9 mouse cellular contexts compared by ENCODE assay signal in the genomic region with DNA sequence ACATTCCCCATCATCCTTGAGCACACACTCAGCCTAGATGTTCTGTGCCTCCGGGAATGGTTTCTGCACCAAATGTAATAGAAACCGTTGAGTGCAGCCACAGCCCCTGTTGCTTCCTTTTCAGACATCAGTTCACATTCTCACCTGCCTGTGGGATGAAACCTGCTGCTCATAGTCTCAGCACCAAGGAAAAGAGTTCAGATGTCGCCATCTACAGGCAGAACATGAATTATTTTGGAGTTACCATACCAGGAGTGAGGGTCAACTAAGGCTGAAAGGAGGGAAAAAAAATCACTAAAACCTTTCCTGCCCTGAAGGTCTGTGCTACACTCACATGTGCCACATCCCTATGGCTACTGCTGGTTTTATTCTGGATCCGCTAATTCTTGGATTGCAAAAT.
DNase-seq lines count a peak whose midpoint lies in the region; ATAC-seq and TF ChIP-seq lines count a peak whose summit lies in the region.
"Had no signal": no experiment of that assay in that cellular context is flagged by ENCODE, and none has a peak within 500 bp of the region (broad histone marks: within the 10 kb centered on the region; RNA-seq: fewer than 3 reads in every experiment).

No protein-coding gene starts in this region.

- no peak overlapping the region for H3K27ac ChIP-seq in cerebellum, adult 2 months (ENCODE audit: insufficient read depth, low read length)
- H3K27ac ChIP-seq in liver, embryonic 14.5 days: no peak overlapping the region
- H3K27ac ChIP-seq in liver, embryonic 12.5 days: no peak overlapping the region
- no peak overlapping the region for H3K27ac ChIP-seq in embryonic facial prominence, embryonic 14.5 days (replicated peaks; ENCODE audit: low read depth, low read length)
- no peak overlapping the region for H3K27ac ChIP-seq in midbrain, embryonic 14.5 days (replicated peaks; ENCODE audit: low read depth, low read length)
- H3K27ac ChIP-seq: embryonic facial prominence, embryonic 13.5 days had no signal

- TF ChIP-seq POLR2A in cerebellum, adult 2 months (IDR thresholded peaks at IDR 0.05; ENCODE audit: borderline replicate concordance, insufficient read depth, low read length): no peak

- H3K27me3 ChIP-seq in cerebellum, adult 2 months (ENCODE audit: control insufficient read depth, insufficient read depth, low read length): no peaks in the 10 kb centered on the region
- no peaks in the 10 kb centered on the region for H3K27me3 ChIP-seq in liver, embryonic 14.5 days (ENCODE audit: control insufficient read depth, insufficient read depth, low read length)
- H3K27me3 ChIP-seq in liver, embryonic 12.5 days (replicated peaks): no peaks in the 10 kb centered on the region
- H3K27me3 ChIP-seq in embryonic facial prominence, embryonic 14.5 days (replicated peaks; ENCODE audit: control insufficient read depth, insufficient read depth, low read length): no peaks in the 10 kb centered on the region
- H3K27me3 ChIP-seq in midbrain, embryonic 14.5 days (ENCODE audit: control insufficient read depth, insufficient read depth, low read length): no peaks in the 10 kb centered on the region
- H3K27me3 ChIP-seq: embryonic facial prominence, embryonic 13.5 days had no signal

- TF ChIP-seq CTCF in cerebellum, adult 2 months (IDR thresholded peaks at IDR 0.05; ENCODE audit: borderline replicate concordance, insufficient read depth, low read depth, low read length): peak; percentile 30; the same call in 1 of the 2 replicates
- TF ChIP-seq CTCF in liver, embryonic 14.5 days (IDR thresholded peaks at IDR 0.05; ENCODE audit: low read depth): peak; percentile 38; the same call in 1 of the 2 replicates

- no peak for TF ChIP-seq EP300 in liver, embryonic 14.5 days (IDR thresholded peaks at IDR 0.05; ENCODE audit: low read depth)

- no peak overlapping the region for H3K4me3 ChIP-seq in cerebellum, adult 2 months (replicated peaks; ENCODE audit: insufficient read depth, low read depth, low read length)
- H3K4me3 ChIP-seq in liver, embryonic 14.5 days (ENCODE audit: insufficient read depth in 1 of 2, low read depth in 2 of 2, low read length in 2 of 2): no peak overlapping the region
- H3K4me3 ChIP-seq in liver, embryonic 12.5 days: no peak overlapping the region
- H3K4me3 ChIP-seq in embryonic facial prominence, embryonic 14.5 days (ENCODE audit: low read depth, low read length): no peak overlapping the region
- no peak overlapping the region for H3K4me3 ChIP-seq in midbrain, embryonic 14.5 days (replicated peaks; ENCODE audit: low read depth, low read length)
- H3K4me3 ChIP-seq: embryonic facial prominence, embryonic 13.5 days had no signal

- no peaks in the 10 kb centered on the region for H3K36me3 ChIP-seq in liver, embryonic 14.5 days (replicated peaks; ENCODE audit: control insufficient read depth, insufficient read depth, low read depth)
- H3K36me3 ChIP-seq in liver, embryonic 12.5 days: no peaks in the 10 kb centered on the region
- no peaks in the 10 kb centered on the region for H3K36me3 ChIP-seq in embryonic facial prominence, embryonic 14.5 days (ENCODE audit: control insufficient read depth, insufficient read depth, low read length)
- H3K36me3 ChIP-seq in midbrain, embryonic 14.5 days (ENCODE audit: control insufficient read depth, insufficient read depth, low read length): no peaks in the 10 kb centered on the region
- H3K36me3 ChIP-seq: embryonic facial prominence, embryonic 13.5 days had no signal

- ATAC-seq in liver, embryonic 14.5 days (ENCODE audit: insufficient read depth): no peak
- no peak for ATAC-seq in liver, embryonic 12.5 days
- ATAC-seq in embryonic facial prominence, embryonic 14.5 days (ENCODE audit: low read depth): no peak
- peak; percentile 29; the same call in 1 of the 2 replicates for ATAC-seq in midbrain, embryonic 14.5 days (ENCODE audit: low FRiP score, low TSS enrichment)
- ATAC-seq in CD4-positive, CD25-positive, alpha-beta regulatory T cell, adult 4 months: no peak

- 38% methylated on average over 4 of the region's 4 CpGs for WGBS in cerebellum, adult 2 months
- WGBS in liver, embryonic 14.5 days (ENCODE audit: insufficient replicate concordance): 27% methylated on average over 4 of the region's 4 CpGs
- WGBS in liver, embryonic 12.5 days (ENCODE audit: insufficient replicate concordance): 27% methylated on average over 4 of the region's 4 CpGs
- 32% methylated on average over 4 of the region's 4 CpGs for WGBS in embryonic facial prominence, embryonic 14.5 days
- WGBS in midbrain, embryonic 14.5 days: 42% methylated on average over 4 of the region's 4 CpGs

- H3K4me1 ChIP-seq in cerebellum, adult 2 months (ENCODE audit: control insufficient read depth, insufficient read depth, low read length): no peaks in the 10 kb centered on the region
- no peaks in the 10 kb centered on the region for H3K4me1 ChIP-seq in liver, embryonic 14.5 days (replicated peaks; ENCODE audit: control insufficient read depth in 2 of 2, insufficient read depth in 2 of 2, low read length in 1 of 2)
- no peaks in the 10 kb centered on the region for H3K4me1 ChIP-seq in liver, embryonic 12.5 days
- H3K4me1 ChIP-seq in embryonic facial prominence, embryonic 14.5 days (ENCODE audit: control insufficient read depth, insufficient read depth, low read length): no peaks in the 10 kb centered on the region; the same call in 1 of the 2 replicates
- H3K4me1 ChIP-seq in midbrain, embryonic 14.5 days (ENCODE audit: control insufficient read depth, insufficient read depth, low read length): no peaks in the 10 kb centered on the region

- no peak overlapping the region for H3K4me2 ChIP-seq in liver, embryonic 14.5 days (ENCODE audit: low read depth)
- no peak overlapping the region for H3K4me2 ChIP-seq in liver, embryonic 12.5 days
- H3K4me2 ChIP-seq in embryonic facial prominence, embryonic 14.5 days (ENCODE audit: low read depth, low read length): no peak overlapping the region
- H3K4me2 ChIP-seq in midbrain, embryonic 14.5 days (ENCODE audit: low read length): no peak overlapping the region
- H3K4me2 ChIP-seq: embryonic facial prominence, embryonic 13.5 days had no signal

- DNase-seq in cerebellum, adult 2 months: no peak
- DNase-seq in cerebellum, postnatal 4 days (ENCODE audit: low spot score in 2 of 2): no peak
- DNase-seq in liver, embryonic 14.5 days (ENCODE audit: low read depth in 3 of 3, low spot score in 3 of 3): no peak
- peak; percentile 50 for DNase-seq in embryonic facial prominence, embryonic 14.5 days (ENCODE audit: low spot score)
- DNase-seq in midbrain, embryonic 14.5 days: peak; percentile 79
- no peak for DNase-seq in adrenal gland, postnatal 4 days (ENCODE audit: low spot score in 2 of 2)

- no peak overlapping the region for H3K9ac ChIP-seq in liver, embryonic 14.5 days (replicated peaks)
- no peak overlapping the region for H3K9ac ChIP-seq in liver, embryonic 12.5 days
- no peak overlapping the region for H3K9ac ChIP-seq in embryonic facial prominence, embryonic 14.5 days (ENCODE audit: low read depth, low read length)
- no peak overlapping the region for H3K9ac ChIP-seq in midbrain, embryonic 14.5 days (replicated peaks; ENCODE audit: low read length)
- H3K9ac ChIP-seq: embryonic facial prominence, embryonic 13.5 days had no signal

- H3K9me3 ChIP-seq in liver, embryonic 14.5 days (ENCODE audit: control insufficient read depth, low read length): no peaks in the 10 kb centered on the region
- H3K9me3 ChIP-seq in liver, embryonic 12.5 days (replicated peaks): no peaks in the 10 kb centered on the region
- H3K9me3 ChIP-seq in embryonic facial prominence, embryonic 14.5 days (ENCODE audit: control insufficient read depth, low read length): no peaks in the 10 kb centered on the region
- no peaks in the 10 kb centered on the region for H3K9me3 ChIP-seq in midbrain, embryonic 14.5 days (ENCODE audit: control insufficient read depth, low read length)
- H3K9me3 ChIP-seq: embryonic facial prominence, embryonic 13.5 days had no signal

Comparison
In these comparisons a context has a peak if more than half of its experiments do, and no peak if none do; other contexts are left out.
1. DNase-seq: peak in embryonic facial prominence, embryonic 14.5 days (single experiment) and midbrain, embryonic 14.5 days (single experiment); none in cerebellum, adult 2 months (0 of 2), cerebellum, postnatal 4 days (0 of 2), liver, embryonic 14.5 days (0 of 3) and adrenal gland, postnatal 4 days (0 of 2).